ENCODE assay signal across 17 mouse cellular contexts in genomic region chr13:51742551-51743052, GRCm38 (mm10). TPM values are rescaled to one million over a fixed set of nuclear protein-coding genes. Genes with fewer than 3 reads are reported as not detected.
A peak's percentile ranks its signal among the peaks of the same experiment; 100 is the strongest.
DNase-seq lines count a peak whose midpoint lies in the region; ATAC-seq and TF ChIP-seq lines count a peak whose summit lies in the region.
"Had no signal": no experiment of that assay in that cellular context is flagged by ENCODE, and none has a peak within 500 bp of the region (broad histone marks: within the 10 kb centered on the region; RNA-seq: fewer than 3 reads in every experiment).

No protein-coding gene starts in this region.

- no peak for TF ChIP-seq EP300 in liver, postnatal 0 days (IDR thresholded peaks at IDR 0.05; ENCODE audit: low read depth)

- no peak for TF ChIP-seq CTCF in spleen, adult 2 months (IDR thresholded peaks at IDR 0.05; ENCODE audit: extremely low read depth, insufficient read depth, insufficient read length, insufficient replicate concordance)
- no peak for TF ChIP-seq CTCF in G1E (IDR thresholded peaks at IDR 0.05; ENCODE audit: low read depth, low read length)
- no peak for TF ChIP-seq CTCF in liver, postnatal 0 days (IDR thresholded peaks at IDR 0.05; ENCODE audit: low read depth)

- no peak for ATAC-seq in G1E (ENCODE audit: extremely low read depth, insufficient number of reproducible peaks, low FRiP score, poor library complexity, severe bottlenecking)
- ATAC-seq in liver, postnatal 0 days, result no peak
- ATAC-seq: midbrain, embryonic 13.5 days had no signal

- H3K4me3 ChIP-seq in spleen, adult 2 months (ENCODE audit: extremely low read depth, insufficient read depth, insufficient read length), result peak overlapping the region; percentile 43
- H3K4me3 ChIP-seq in G1E (ENCODE audit: low read depth, low read length), result peak overlapping the region; percentile 37; the same call in 1 of the 2 replicates
- H3K4me3 ChIP-seq in liver, postnatal 0 days (ENCODE audit: low read depth, low read length), result no peak overlapping the region
- H3K4me3 ChIP-seq: embryonic facial prominence, embryonic 13.5 days; forebrain, embryonic 10.5 days; heart, embryonic 15.5 days; layer of hippocampus, adult 2 months; left cerebral cortex, adult 2 months; limb, embryonic 12.5 days; midbrain, embryonic 13.5 days had no signal

- peak overlapping the region; percentile 4; the same call in 1 of the 2 replicates for H3K4me2 ChIP-seq in liver, postnatal 0 days (ENCODE audit: low read depth, low read length)
- H3K4me2 ChIP-seq: embryonic facial prominence, embryonic 13.5 days; heart, embryonic 15.5 days; hindbrain, embryonic 14.5 days; limb, embryonic 12.5 days; midbrain, embryonic 13.5 days had no signal

- peaks cover 65% of the 10 kb centered on the region; the same call in 1 of the 2 replicates for H3K4me1 ChIP-seq in spleen, adult 2 months (ENCODE audit: control insufficient read depth, insufficient read depth, insufficient read length)
- peaks cover 98% of the 10 kb centered on the region for H3K4me1 ChIP-seq in G1E (ENCODE audit: insufficient read depth, low read depth, low read length)
- peaks cover 51% of the 10 kb centered on the region for H3K4me1 ChIP-seq in liver, postnatal 0 days (ENCODE audit: insufficient read depth)

- no peaks in the 10 kb centered on the region for H3K27me3 ChIP-seq in spleen, adult 2 months (ENCODE audit: control insufficient read depth, insufficient read depth, low read length)
- no peaks in the 10 kb centered on the region for H3K27me3 ChIP-seq in G1E (ENCODE audit: insufficient read depth, low read length)
- no peaks in the 10 kb centered on the region for H3K27me3 ChIP-seq in liver, postnatal 0 days (ENCODE audit: insufficient read depth, low read length)
- H3K27me3 ChIP-seq: embryonic facial prominence, embryonic 13.5 days; heart, embryonic 15.5 days; limb, embryonic 12.5 days; midbrain, embryonic 13.5 days had no signal

- DNase-seq in spleen, adult 2 months (ENCODE audit: low read depth in 1 of 2, low spot score in 2 of 2), result peak in 1 of 2 experiments; percentile 37
- no peak for DNase-seq in spleen, adult 18-20 months
- no peak for DNase-seq in G1E (ENCODE audit: low spot score)
- no peak for DNase-seq in liver, postnatal 0 days
- DNase-seq in thymus, postnatal 25 days, result peak; percentile 57
- no peak for DNase-seq in lung, postnatal 14 days
- DNase-seq in c-Kit-positive CD71-positive TER-119-positive erythroid progenitor cells, embryonic 14.5 days (ENCODE audit: low spot score), result no peak
- DNase-seq: adrenal gland, postnatal 14 days; kidney, adult 18-20 months had no signal

- H3K9ac ChIP-seq in liver, postnatal 0 days (replicated peaks), result no peak overlapping the region
- H3K9ac ChIP-seq: embryonic facial prominence, embryonic 13.5 days; heart, embryonic 15.5 days; hindbrain, embryonic 14.5 days; limb, embryonic 12.5 days; midbrain, embryonic 13.5 days had no signal

- no peak for TF ChIP-seq POLR2A in spleen, adult 2 months (IDR thresholded peaks at IDR 0.05; ENCODE audit: low read depth, low read length)

- peaks cover 1% of the 10 kb centered on the region; the same call in 1 of the 2 replicates for H3K36me3 ChIP-seq in spleen, adult 2 months (ENCODE audit: control insufficient read depth, insufficient read depth, low read length)
- H3K36me3 ChIP-seq in G1E (replicated peaks), result peaks cover 82% of the 10 kb centered on the region
- no peaks in the 10 kb centered on the region for H3K36me3 ChIP-seq in liver, postnatal 0 days (replicated peaks; ENCODE audit: insufficient read depth, low read length)
- H3K36me3 ChIP-seq: embryonic facial prominence, embryonic 13.5 days; forebrain, embryonic 10.5 days; heart, embryonic 15.5 days; limb, embryonic 12.5 days; midbrain, embryonic 13.5 days had no signal

- no peaks in the 10 kb centered on the region for H3K9me3 ChIP-seq in G1E (replicated peaks)
- H3K9me3 ChIP-seq in liver, postnatal 0 days (ENCODE audit: low read length), result no peaks in the 10 kb centered on the region
- H3K9me3 ChIP-seq: embryonic facial prominence, embryonic 13.5 days; forebrain, embryonic 10.5 days; heart, embryonic 15.5 days; limb, embryonic 12.5 days; midbrain, embryonic 13.5 days had no signal

- WGBS in spleen, adult 2 months, result 11% methylated on average over 10 of the region's 10 CpGs
- 61% methylated on average over 10 of the region's 10 CpGs for whole genome bisulfite sequencing in liver, postnatal 0 days (ENCODE audit: insufficient replicate concordance)

- peak overlapping the region; percentile 91 for H3K27ac ChIP-seq in spleen, adult 2 months (ENCODE audit: insufficient read depth, low read length)
- peak overlapping the region; percentile 55; the same call in 1 of the 2 replicates for H3K27ac ChIP-seq in liver, postnatal 0 days (ENCODE audit: low read depth)
- H3K27ac ChIP-seq: embryonic facial prominence, embryonic 13.5 days; forebrain, embryonic 10.5 days; heart, embryonic 15.5 days; hindbrain, embryonic 14.5 days; layer of hippocampus, adult 2 months; left cerebral cortex, adult 2 months; limb, embryonic 12.5 days; midbrain, embryonic 13.5 days had no signal

RNA-seq across cellular contexts. Expression of gene Sema4d, which starts 50.9 kb away (rescaled TPM):
- 77.0 and 103 TPM in 2 replicates for polyA plus RNA-seq in spleen, adult 2 months (2012; rRNA removed)
- 62.1 and 66.9 TPM in 2 replicates for total RNA-seq in G1E (2014; fragmentation: Nextera tagmentation)
- 15.6 and 17.3 TPM in 2 replicates for total RNA-seq in G1E (2017)
- 58.6 and 64.7 TPM in 2 replicates for polyA plus RNA-seq in G1E (2012)
- 2.9 and 3.9 TPM in 2 replicates for polyA plus RNA-seq in liver, postnatal 0 days (2015; fragmentation: Nextera tagmentation; extraction: Ambion mirVana)

Comparison
In these comparisons a context has a peak if more than half of its experiments do, and no peak if none do; other contexts are left out.
1. RNA of gene Sema4d, which starts 50.9 kb away (polyA plus RNA-seq): 77.0 to 103 TPM in spleen, adult 2 months and 58.6 to 64.7 TPM in G1E; 2.9 to 3.9 TPM in liver, postnatal 0 days; every median in the first group is over 10 times any median in the second.